Mouse (Mus musculus): ENCODE measurements around the gene Fbln2.

The Fbln2 gene

DNA sequence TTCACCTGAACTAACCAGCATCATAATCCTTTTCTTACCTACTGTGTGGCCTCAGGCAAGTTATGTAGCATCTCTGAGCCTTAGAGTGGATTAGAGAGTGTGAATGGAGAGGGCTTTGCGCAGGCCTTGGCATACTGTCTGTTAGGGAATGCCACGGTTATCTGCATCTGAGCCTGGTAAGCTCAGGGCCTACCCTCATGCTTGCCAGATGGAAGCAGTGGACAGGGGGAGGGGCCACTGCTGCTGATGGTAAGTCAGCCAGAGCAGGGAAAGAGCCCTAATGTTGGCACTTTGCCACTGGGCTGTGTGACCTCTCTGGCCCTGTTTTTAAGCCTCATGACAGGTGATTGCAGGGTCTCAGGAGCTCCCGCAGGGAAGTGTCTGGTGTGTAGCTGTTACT, 87.8 kb downstream of the Fbln2 start:
- H3K4me3 ChIP-seq (replicated peaks; ENCODE audit: low read length): no peak overlapping the region

DNA sequence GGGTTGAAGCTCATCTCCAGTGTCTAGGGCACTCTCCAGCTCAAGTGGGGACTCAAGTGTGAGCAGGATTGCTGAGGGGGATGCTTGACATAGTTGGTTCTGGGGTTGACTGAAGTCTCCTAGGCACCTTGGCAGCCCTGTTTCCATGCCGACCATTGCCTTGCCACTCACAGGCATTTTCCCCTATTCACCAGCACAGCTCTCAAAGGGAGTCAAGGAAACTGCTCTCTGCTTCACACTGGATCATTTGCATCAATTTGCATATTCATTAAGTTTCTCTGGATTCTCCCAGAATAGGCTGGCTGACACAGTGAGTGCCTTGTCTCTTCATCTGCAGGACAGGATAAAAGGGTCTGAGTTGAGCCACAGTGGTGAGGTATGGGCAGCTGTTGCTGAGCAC, 89.6 kb downstream of the Fbln2 start:
- TF ChIP-seq POU5F1 (IDR thresholded peaks at IDR 0.05; ENCODE audit: borderline replicate concordance, low read length) (no peak; the same call in 1 of the 2 replicates), CTCF (conservative IDR thresholded peaks at IDR 0.05; ENCODE audit: low read length) (no peak), NANOG (IDR thresholded peaks at IDR 0.05; ENCODE audit: borderline replicate concordance, low read length) (no peak)
- no peak overlapping the region for H3K4me3 ChIP-seq (replicated peaks; ENCODE audit: low read length)
- peaks cover 8% of the 10 kb centered on the region for H3K4me1 ChIP-seq (replicated peaks; ENCODE audit: low read depth, low read length)
- H3K9me3 ChIP-seq (ENCODE audit: low read length): no peaks in the 10 kb centered on the region
- H3K27me3 ChIP-seq (ENCODE audit: insufficient read depth, low read length): peaks cover 30% of the 10 kb centered on the region
- no peaks in the 10 kb centered on the region for H3K36me3 ChIP-seq (ENCODE audit: insufficient read depth, low read length)

More for the DNA sequence above, 87.8 kb downstream of the Fbln2 start:
- peaks cover 37% of the 10 kb centered on the region for H3K27me3 ChIP-seq (ENCODE audit: insufficient read depth, low read length)
- TF ChIP-seq CTCF (conservative IDR thresholded peaks at IDR 0.05; ENCODE audit: low read length): no peak
- no peak for TF ChIP-seq NANOG (IDR thresholded peaks at IDR 0.05; ENCODE audit: borderline replicate concordance, low read length)
- no peak for TF ChIP-seq POU5F1 (IDR thresholded peaks at IDR 0.05; ENCODE audit: borderline replicate concordance, low read length)
- peaks cover 12% of the 10 kb centered on the region for H3K4me1 ChIP-seq (replicated peaks; ENCODE audit: low read depth, low read length)
- no peaks in the 10 kb centered on the region for H3K36me3 ChIP-seq (ENCODE audit: insufficient read depth, low read length)
- H3K9me3 ChIP-seq (ENCODE audit: low read length): no peaks in the 10 kb centered on the region

- H3K4me3 ChIP-seq (replicated peaks; ENCODE audit: low read length): no peak overlapping the region
- H3K27me3 ChIP-seq (ENCODE audit: insufficient read depth, low read length): peaks cover 25% of the 10 kb centered on the region
- H3K4me1 ChIP-seq (replicated peaks; ENCODE audit: low read depth, low read length): peaks cover 8% of the 10 kb centered on the region
- H3K9me3 ChIP-seq (ENCODE audit: low read length): no peaks in the 10 kb centered on the region
- H3K36me3 ChIP-seq (ENCODE audit: insufficient read depth, low read length): no peaks in the 10 kb centered on the region
- TF ChIP-seq CTCF (conservative IDR thresholded peaks at IDR 0.05; ENCODE audit: low read length) (no peak), NANOG (IDR thresholded peaks at IDR 0.05; ENCODE audit: borderline replicate concordance, low read length) (no peak), POU5F1 (IDR thresholded peaks at IDR 0.05; ENCODE audit: borderline replicate concordance, low read length) (no peak)
Observed at GRCm38 (mm10) chr6:91302337-91302736, 90.1 kb downstream of the Fbln2 start.

DNA sequence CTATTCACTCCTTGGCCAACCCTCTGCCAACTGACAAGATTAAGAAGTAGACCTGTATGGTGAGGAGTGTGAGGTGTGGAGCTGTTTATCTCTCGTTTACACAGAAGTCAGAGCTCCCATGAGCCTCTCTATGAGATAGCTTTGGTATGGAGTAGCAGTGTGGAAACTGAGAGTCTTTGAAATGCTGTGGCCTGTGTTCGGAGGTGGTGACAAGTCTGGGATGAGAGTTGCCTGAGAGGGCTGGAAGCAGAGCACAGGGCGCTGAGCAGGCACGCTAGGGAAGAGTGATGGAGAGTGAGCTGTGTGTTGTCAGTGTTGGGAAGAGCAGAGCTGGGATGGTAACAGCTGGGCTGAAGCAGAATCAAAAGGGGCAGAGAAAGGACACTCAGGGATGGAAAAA, 91.9 kb downstream of the Fbln2 start:
- H3K27me3 ChIP-seq (ENCODE audit: insufficient read depth, low read length): peaks cover 13% of the 10 kb centered on the region; the same call in 1 of the 2 replicates
- H3K36me3 ChIP-seq (ENCODE audit: insufficient read depth, low read length): no peaks in the 10 kb centered on the region
- no peaks in the 10 kb centered on the region for H3K9me3 ChIP-seq (ENCODE audit: low read length)
- TF ChIP-seq POU5F1 (IDR thresholded peaks at IDR 0.05; ENCODE audit: borderline replicate concordance, low read length): no peak
- TF ChIP-seq CTCF (conservative IDR thresholded peaks at IDR 0.05; ENCODE audit: low read length): no peak
- no peak for TF ChIP-seq NANOG (IDR thresholded peaks at IDR 0.05; ENCODE audit: borderline replicate concordance, low read length)
- H3K4me1 ChIP-seq (replicated peaks; ENCODE audit: low read depth, low read length): peaks cover 12% of the 10 kb centered on the region
- H3K4me3 ChIP-seq (replicated peaks; ENCODE audit: low read length): no peak overlapping the region

DNA sequence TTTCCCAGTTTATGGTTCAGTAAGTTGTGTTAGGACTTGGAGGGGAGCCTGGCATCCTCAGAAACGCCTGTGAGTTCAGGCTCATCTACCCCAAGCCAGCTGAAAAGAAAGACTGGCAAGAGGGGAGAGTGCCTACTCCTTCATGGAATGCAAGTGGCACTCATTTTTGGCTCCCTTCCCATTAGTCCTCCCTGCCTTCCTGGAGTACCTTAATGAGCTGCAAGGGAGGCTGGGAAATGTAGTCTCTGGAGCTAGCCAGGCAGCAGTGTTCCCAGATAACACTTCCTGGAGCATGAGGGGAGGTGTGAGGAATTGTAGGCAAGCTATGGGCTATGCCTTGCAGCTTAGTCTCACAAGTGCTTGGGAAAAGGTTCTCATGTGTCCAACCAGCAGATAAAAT, 95.7 kb downstream of the Fbln2 start:
- H3K4me3 ChIP-seq (replicated peaks; ENCODE audit: low read length): no peak overlapping the region
- H3K36me3 ChIP-seq (ENCODE audit: insufficient read depth, low read length): no peaks in the 10 kb centered on the region
- H3K27me3 ChIP-seq (ENCODE audit: insufficient read depth, low read length): 0 out of 2 replicates have a peak, but pooled peaks cover 2% of the 10 kb centered on the region
- H3K4me1 ChIP-seq (replicated peaks; ENCODE audit: low read depth, low read length): peaks cover 19% of the 10 kb centered on the region
- no peaks in the 10 kb centered on the region for H3K9me3 ChIP-seq (ENCODE audit: low read length)
- no peak for TF ChIP-seq NANOG (IDR thresholded peaks at IDR 0.05; ENCODE audit: borderline replicate concordance, low read length)
- TF ChIP-seq CTCF (conservative IDR thresholded peaks at IDR 0.05; ENCODE audit: low read length): no peak
- no peak for TF ChIP-seq POU5F1 (IDR thresholded peaks at IDR 0.05; ENCODE audit: borderline replicate concordance, low read length)

GRCm38 (mm10) chr6:91311204-91311603, 98.9 kb downstream of the Fbln2 start:
- no peak overlapping the region for H3K4me3 ChIP-seq (replicated peaks; ENCODE audit: low read length)

DNA sequence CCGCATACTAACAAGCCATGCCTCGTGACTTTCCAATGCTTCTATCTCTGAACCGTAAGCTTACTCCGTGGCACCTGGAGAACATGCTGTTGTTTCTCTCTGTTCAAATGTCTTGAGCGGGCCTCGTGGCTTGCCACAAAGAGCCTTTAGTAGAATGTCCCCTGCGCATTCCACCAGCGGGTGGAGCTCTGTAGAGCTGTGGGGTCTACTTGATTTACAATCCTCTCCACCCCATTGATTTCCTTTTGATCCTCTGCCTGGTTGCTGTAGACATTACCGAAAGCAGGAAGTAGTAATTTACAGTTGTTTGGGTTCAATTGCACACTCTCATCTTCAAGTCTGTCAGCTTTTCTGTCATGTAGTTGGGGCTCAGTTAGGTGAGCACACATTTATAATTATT, 100.2 kb downstream of the Fbln2 start:
- Histone ChIP-seq H3K4me3 (replicated peaks; ENCODE audit: low read length) (no peak overlapping the region), H3K27me3 (ENCODE audit: insufficient read depth, low read length) (no peaks in the 10 kb centered on the region), H3K9me3 (ENCODE audit: low read length) (no peaks in the 10 kb centered on the region), H3K36me3 (ENCODE audit: insufficient read depth, low read length) (no peaks in the 10 kb centered on the region), H3K4me1 (replicated peaks; ENCODE audit: low read depth, low read length) (peaks cover 24% of the 10 kb centered on the region)
- TF ChIP-seq POU5F1 (IDR thresholded peaks at IDR 0.05; ENCODE audit: borderline replicate concordance, low read length) (no peak), CTCF (conservative IDR thresholded peaks at IDR 0.05; ENCODE audit: low read length) (no peak), NANOG (IDR thresholded peaks at IDR 0.05; ENCODE audit: borderline replicate concordance, low read length) (no peak)

More at GRCm38 (mm10) chr6:91311204-91311603, 98.9 kb downstream of the Fbln2 start:
- no peaks in the 10 kb centered on the region for H3K27me3 ChIP-seq (ENCODE audit: insufficient read depth, low read length)
- no peaks in the 10 kb centered on the region for H3K36me3 ChIP-seq (ENCODE audit: insufficient read depth, low read length)
- no peaks in the 10 kb centered on the region for H3K9me3 ChIP-seq (ENCODE audit: low read length)
- H3K4me1 ChIP-seq (replicated peaks; ENCODE audit: low read depth, low read length): peaks cover 24% of the 10 kb centered on the region
- TF ChIP-seq NANOG (IDR thresholded peaks at IDR 0.05; ENCODE audit: borderline replicate concordance, low read length): no peak
- TF ChIP-seq POU5F1 (IDR thresholded peaks at IDR 0.05; ENCODE audit: borderline replicate concordance, low read length): no peak
- no peak for TF ChIP-seq CTCF (conservative IDR thresholded peaks at IDR 0.05; ENCODE audit: low read length)

Data from E14TG2a.4 (cell line).